Mouse (Mus musculus) left cerebral cortex, adult 18-20 months (tissue): ENCODE data around the gene Eef1a2. TPM values are rescaled to one million over a fixed set of nuclear protein-coding genes. Genes with fewer than 3 reads are reported as not detected.

Source experiments
- total RNA-seq, 2 experiments: library from RNA; stranded (reverse); gene quantifications; 2 replicates each; pipeline ENCODE4 v1.2.3; 2021

Gene Eef1a2
- total RNA-seq, 2 experiments from 2014 or later = 1,361 to 1,429 TPM

Other genes starting within 250 kb of the Eef1a2 start
- 10 to 100 TPM; 59.0 to 59.7 TPM for gene Ythdf1, start 236.1 kb downstream of the Eef1a2 start, total RNA-seq
- gene Birc7, start 228.0 kb downstream of the Eef1a2 start, total RNA-seq = not detected
- gene Nkain4, start 202.3 kb downstream of the Eef1a2 start, total RNA-seq = 10 to 100 TPM; 43.2 to 44.2 TPM
- gene Arfgap1, start 189.8 kb downstream of the Eef1a2 start, total RNA-seq = 100 to 1,000 TPM; 141 to 151 TPM
- 1 to 10 TPM in 1 of 2 experiments, under 1 TPM in 1; 0.82 to 1.1 TPM for gene Col20a1, start 170.5 kb downstream of the Eef1a2 start, total RNA-seq
- gene Chrna4, start 113.5 kb downstream of the Eef1a2 start, total RNA-seq = 10 to 100 TPM; 36.5 to 41.2 TPM
- 100 to 1,000 TPM; 264 to 274 TPM for gene Kcnq2, start 21.7 kb downstream of the Eef1a2 start, total RNA-seq
- 10 to 100 TPM; 74.7 to 76.8 TPM for gene Ppdpf, start 30.2 kb upstream of the Eef1a2 start, total RNA-seq
- gene Ptk6, start 45.8 kb upstream of the Eef1a2 start, total RNA-seq = not detected
- gene Srms, start 56.2 kb upstream of the Eef1a2 start, total RNA-seq = under 1 TPM; 0.33 to 0.46 TPM
- gene Fndc11, start 63.0 kb upstream of the Eef1a2 start, total RNA-seq = not detected
- gene Helz2, start 85.0 kb upstream of the Eef1a2 start, total RNA-seq = 1 to 10 TPM; 2.7 to 3.2 TPM
- gene Gmeb2, start 131.0 kb upstream of the Eef1a2 start, total RNA-seq = 10 to 100 TPM; 23.9 to 25.8 TPM
- gene Stmn3, start 157.5 kb upstream of the Eef1a2 start, total RNA-seq = 100 to 1,000 TPM; 647 to 666 TPM
- 10 to 100 TPM; 24.9 to 34.5 TPM for gene Rtel1, start 162.7 kb upstream of the Eef1a2 start, total RNA-seq
- gene Zgpat, start 207.9 kb upstream of the Eef1a2 start, total RNA-seq = 10 to 100 TPM; 66.0 to 67.6 TPM
- 10 to 100 TPM; 43.9 to 48.5 TPM for gene Arfrp1, start 208.4 kb upstream of the Eef1a2 start, total RNA-seq
- 10 to 100 TPM; 34.4 to 35.6 TPM for gene Lime1, start 223.1 kb upstream of the Eef1a2 start, total RNA-seq